Mouse (Mus musculus): ENCODE measurements at regions not wholly inside any gene's neighbourhood (a gene's known extent, or its start where the extent isn't known, plus 50 kb on each side); places are given as distances from the start of the nearest gene placed in this dataset.

GRCm38 (mm10) chr10:74722971-74723370 lies 244.0 kb upstream of the Gnaz start:
- H3K27ac ChIP-seq (ENCODE audit: insufficient read depth, low read length) = no peak overlapping the region
- TF ChIP-seq CTCF (IDR thresholded peaks at IDR 0.05; ENCODE audit: extremely low read depth, insufficient read depth, low read length) (no peak), POLR2A (IDR thresholded peaks at IDR 0.05; ENCODE audit: extremely low read depth, insufficient read depth, low read length) (no peak)

GRCm38 (mm10) chr10:74749446-74749845 lies 217.5 kb upstream of the Gnaz start:
- no peak overlapping the region for H3K4me3 ChIP-seq (ENCODE audit: insufficient read depth, low read length)
- H3K4me1 ChIP-seq (ENCODE audit: control insufficient read depth, insufficient read depth, low read length) = no peaks in the 10 kb centered on the region
- TF ChIP-seq POLR2A (IDR thresholded peaks at IDR 0.05; ENCODE audit: extremely low read depth, insufficient read depth, low read length) (no peak), CTCF (IDR thresholded peaks at IDR 0.05; ENCODE audit: extremely low read depth, insufficient read depth, low read length) (no peak)
- no peak overlapping the region for H3K27ac ChIP-seq (ENCODE audit: insufficient read depth, low read length)

More at GRCm38 (mm10) chr10:74722971-74723370, 244.0 kb upstream of the Gnaz start:
- no peak overlapping the region for H3K4me3 ChIP-seq (ENCODE audit: insufficient read depth, low read length)
- no peaks in the 10 kb centered on the region for H3K4me1 ChIP-seq (ENCODE audit: control insufficient read depth, insufficient read depth, low read length)

DNA sequence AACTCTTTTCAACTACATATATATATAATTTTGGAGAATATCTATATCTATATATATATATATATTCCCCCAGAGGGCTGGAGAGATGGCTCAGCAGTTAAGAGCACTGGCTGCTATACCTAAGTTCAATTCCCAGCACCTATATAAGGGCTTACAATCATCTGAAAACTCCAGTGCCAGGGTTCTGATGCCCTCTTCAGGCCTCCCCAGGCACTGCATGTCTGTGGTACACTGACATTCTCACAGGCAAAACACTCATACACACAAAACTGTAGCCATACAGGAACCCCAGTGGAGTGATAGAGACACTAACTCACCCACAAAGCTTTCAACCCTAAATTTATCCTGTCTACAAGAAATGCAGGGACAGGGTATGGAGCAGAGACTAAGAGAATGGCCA lies 216.1 kb upstream of the Gnaz start:
- TF ChIP-seq CTCF (IDR thresholded peaks at IDR 0.05; ENCODE audit: extremely low read depth, insufficient read depth, low read length) = no peak
- no peak for TF ChIP-seq POLR2A (IDR thresholded peaks at IDR 0.05; ENCODE audit: extremely low read depth, insufficient read depth, low read length)
- no peaks in the 10 kb centered on the region for H3K4me1 ChIP-seq (ENCODE audit: control insufficient read depth, insufficient read depth, low read length)
- H3K4me3 ChIP-seq (ENCODE audit: insufficient read depth, low read length) = no peak overlapping the region
- no peak overlapping the region for H3K27ac ChIP-seq (ENCODE audit: insufficient read depth, low read length)

- H3K27ac ChIP-seq (ENCODE audit: insufficient read depth, low read length) = no peak overlapping the region
- H3K4me3 ChIP-seq (ENCODE audit: insufficient read depth, low read length) = no peak overlapping the region
- H3K4me1 ChIP-seq (ENCODE audit: control insufficient read depth, insufficient read depth, low read length) = no peaks in the 10 kb centered on the region
Measured at GRCm38 (mm10) chr10:74760734-74761133, 206.2 kb upstream of the Gnaz start.

DNA sequence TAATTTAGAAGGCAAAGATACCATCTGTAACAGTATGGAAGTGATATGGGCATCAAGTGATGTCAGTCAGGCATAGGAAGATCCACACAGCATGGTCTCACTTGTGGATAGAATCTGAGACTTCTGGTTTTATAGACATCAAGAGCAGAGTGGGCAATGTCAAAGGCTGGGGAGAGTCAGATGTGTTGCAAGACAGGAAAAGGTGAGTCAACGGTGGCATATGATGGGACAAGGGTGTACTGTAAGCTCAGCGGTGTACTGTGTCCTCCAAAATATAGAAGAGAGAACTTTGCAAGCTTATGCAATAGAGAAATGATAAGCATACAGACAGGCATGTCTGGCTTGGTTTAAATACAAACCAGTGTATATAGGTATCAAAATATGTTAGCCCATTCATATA lies 177.7 kb upstream of the Gnaz start:
- no peak overlapping the region for H3K27ac ChIP-seq (ENCODE audit: insufficient read depth, low read length)
- H3K4me1 ChIP-seq (ENCODE audit: control insufficient read depth, insufficient read depth, low read length) = no peaks in the 10 kb centered on the region
- H3K4me3 ChIP-seq (ENCODE audit: insufficient read depth, low read length) = no peak overlapping the region
- TF ChIP-seq POLR2A (IDR thresholded peaks at IDR 0.05; ENCODE audit: extremely low read depth, insufficient read depth, low read length) = no peak
- no peak for TF ChIP-seq CTCF (IDR thresholded peaks at IDR 0.05; ENCODE audit: extremely low read depth, insufficient read depth, low read length)

More at GRCm38 (mm10) chr10:74760734-74761133, 206.2 kb upstream of the Gnaz start:
- TF ChIP-seq POLR2A (IDR thresholded peaks at IDR 0.05; ENCODE audit: extremely low read depth, insufficient read depth, low read length) (no peak), CTCF (IDR thresholded peaks at IDR 0.05; ENCODE audit: extremely low read depth, insufficient read depth, low read length) (no peak)

DNA sequence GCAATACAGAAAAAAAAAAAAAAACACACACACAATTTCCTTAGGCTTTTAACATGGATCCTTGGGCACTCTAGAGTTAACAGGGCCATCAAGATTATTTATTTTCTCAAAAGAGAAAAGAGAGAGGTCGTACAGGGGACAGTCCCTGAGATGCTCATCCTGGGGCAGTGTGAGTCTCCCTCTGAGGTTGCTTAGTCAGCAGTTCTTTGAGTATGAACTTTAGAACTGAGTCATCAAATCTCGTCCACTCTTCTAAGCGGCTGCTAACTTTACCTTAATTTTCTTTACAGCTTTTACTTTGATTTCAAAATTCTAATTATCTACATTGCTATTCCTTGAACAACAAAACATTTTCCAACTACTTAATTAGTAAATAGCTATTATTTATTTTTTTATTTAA lies 177.0 kb upstream of the Gnaz start:
- Histone ChIP-seq H3K27ac (ENCODE audit: insufficient read depth, low read length) (no peak overlapping the region), H3K4me1 (ENCODE audit: control insufficient read depth, insufficient read depth, low read length) (no peaks in the 10 kb centered on the region), H3K4me3 (ENCODE audit: insufficient read depth, low read length) (no peak overlapping the region)
- no peak for TF ChIP-seq CTCF (IDR thresholded peaks at IDR 0.05; ENCODE audit: extremely low read depth, insufficient read depth, low read length)
- no peak for TF ChIP-seq POLR2A (IDR thresholded peaks at IDR 0.05; ENCODE audit: extremely low read depth, insufficient read depth, low read length)

DNA sequence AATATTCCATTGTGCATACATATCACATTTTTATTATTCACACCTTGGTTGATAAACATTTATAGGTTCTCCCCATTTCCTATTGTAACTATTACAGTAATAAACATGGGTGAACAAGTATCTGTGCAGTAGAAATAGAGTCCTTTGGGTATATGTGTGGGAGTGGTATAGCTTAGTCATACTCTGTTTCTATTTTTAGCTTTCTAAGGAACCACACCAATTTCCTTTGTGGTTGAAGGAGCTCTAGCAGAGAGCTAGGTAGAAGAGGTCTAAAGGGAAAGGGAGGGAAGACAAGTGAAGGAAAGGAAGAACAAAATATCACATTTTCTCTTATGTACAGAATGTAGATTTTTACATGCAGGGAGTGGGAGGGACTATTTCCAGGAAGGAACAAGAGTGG lies 143.6 kb upstream of the Gnaz start:
- Histone ChIP-seq H3K27ac (ENCODE audit: insufficient read depth, low read length) (no peak overlapping the region), H3K4me3 (ENCODE audit: insufficient read depth, low read length) (no peak overlapping the region), H3K4me1 (ENCODE audit: control insufficient read depth, insufficient read depth, low read length) (no peaks in the 10 kb centered on the region)
- TF ChIP-seq CTCF (IDR thresholded peaks at IDR 0.05; ENCODE audit: extremely low read depth, insufficient read depth, low read length) = no peak

- Histone ChIP-seq H3K4me1 (ENCODE audit: control insufficient read depth, insufficient read depth, low read length) (no peaks in the 10 kb centered on the region), H3K4me3 (ENCODE audit: insufficient read depth, low read length) (no peak overlapping the region), H3K27ac (ENCODE audit: insufficient read depth, low read length) (no peak overlapping the region)
- TF ChIP-seq POLR2A (IDR thresholded peaks at IDR 0.05; ENCODE audit: extremely low read depth, insufficient read depth, low read length) (no peak), CTCF (IDR thresholded peaks at IDR 0.05; ENCODE audit: extremely low read depth, insufficient read depth, low read length) (no peak)
Measured at GRCm38 (mm10) chr10:74834359-74834758, 132.6 kb upstream of the Gnaz start.

DNA sequence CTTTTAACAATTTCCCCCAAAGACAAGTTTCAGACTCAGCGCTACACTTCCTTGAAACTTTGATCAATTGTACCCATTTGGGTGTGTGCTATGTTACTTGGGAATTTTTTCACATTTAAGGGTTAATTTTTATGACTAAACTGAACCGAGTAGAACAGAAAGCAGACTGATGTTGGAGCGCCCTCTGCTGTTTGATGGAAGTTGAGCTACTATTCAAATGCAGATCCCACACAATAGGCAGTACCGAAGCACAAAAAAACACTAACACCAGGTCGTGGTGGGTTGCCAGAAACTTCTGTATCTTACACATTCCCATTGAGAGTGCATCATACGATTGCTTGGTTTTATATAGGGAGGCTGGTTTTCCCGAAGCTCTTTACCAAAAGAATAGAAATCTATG lies 118.6 kb upstream of the Gnaz start:
- no peak overlapping the region for H3K27ac ChIP-seq (ENCODE audit: insufficient read depth, low read length)
- peak; percentile 72 for TF ChIP-seq CTCF (IDR thresholded peaks at IDR 0.05; ENCODE audit: extremely low read depth, insufficient read depth, low read length)
- TF ChIP-seq POLR2A (IDR thresholded peaks at IDR 0.05; ENCODE audit: extremely low read depth, insufficient read depth, low read length) = no peak
- H3K4me3 ChIP-seq (ENCODE audit: insufficient read depth, low read length) = no peak overlapping the region
- no peaks in the 10 kb centered on the region for H3K4me1 ChIP-seq (ENCODE audit: control insufficient read depth, insufficient read depth, low read length)

- no peak for TF ChIP-seq POLR2A (IDR thresholded peaks at IDR 0.05; ENCODE audit: extremely low read depth, insufficient read depth, low read length)
- TF ChIP-seq CTCF (IDR thresholded peaks at IDR 0.05; ENCODE audit: extremely low read depth, insufficient read depth, low read length) = no peak
- H3K27ac ChIP-seq (ENCODE audit: insufficient read depth, low read length) = no peak overlapping the region
- H3K4me3 ChIP-seq (ENCODE audit: insufficient read depth, low read length) = no peak overlapping the region
- no peaks in the 10 kb centered on the region for H3K4me1 ChIP-seq (ENCODE audit: control insufficient read depth, insufficient read depth, low read length)
Measured at GRCm38 (mm10) chr10:74854991-74855664, 111.8 kb upstream of the Gnaz start.
